Mouse (Mus musculus) spleen, adult 12 weeks (tissue): ENCODE data around the gene Gm14308.
"Not testable (repeated sequence)": the region's sequence is repeated elsewhere in the genome, so short reads cannot be mapped to it uniquely, and the experiment has no call there.

Source experiments
- DNase-seq: peaks from one replicate; pipeline ENCODE4 v3.0.0; 2022; ENCODE audit warnings: low spot score

Gm14308 gene

DNA sequence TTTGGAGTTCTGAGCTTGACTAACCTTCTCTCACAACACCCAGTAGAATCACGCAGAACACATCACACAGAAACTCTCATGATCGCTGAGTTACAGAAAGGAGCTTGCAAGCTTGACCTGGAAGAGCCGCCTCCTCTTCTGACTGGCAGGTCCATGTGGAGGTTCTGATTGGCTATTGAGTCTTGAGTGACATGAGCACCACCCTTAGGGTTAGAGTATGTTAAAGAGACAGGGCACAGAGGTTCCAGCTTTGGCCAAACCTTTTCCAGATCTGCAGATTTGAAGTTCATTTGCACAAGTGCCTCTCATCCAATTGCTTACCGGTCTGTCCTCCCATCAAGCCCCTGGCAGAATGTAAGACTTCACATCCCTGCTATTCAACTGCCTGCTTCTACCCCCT is at the start of gene Gm14308:
Gene Gm14308, minus strand, starts transcription at position 101 of the 400 bp plus-strand sequence.
- not testable (repeated sequence) for DNase-seq

GRCm38 (mm10) chr2:176670222-176670621 is 34.1 kb upstream of the Gm14308 start, which contains the start of gene Zfp973:
TSS of gene Zfp973 (plus strand) at chr2:176670522.
- not testable (repeated sequence) for DNase-seq
